Mouse (Mus musculus) erythroblast, embryonic 14.5 days (primary cell): ENCODE data around the gene Cux1. TPM values are rescaled to one million over a fixed set of nuclear protein-coding genes. Genes with fewer than 3 reads are reported as not detected.

ENCODE experiments used
- H3K27me3 ChIP-seq: 2 replicates; pipeline ENCODE4 v1.6.1; 2012; ENCODE audit warnings: inconsistent platforms; ENCODE audit not compliant: control insufficient read depth
- H3K36me3 ChIP-seq: 2 replicates; pipeline ENCODE4 v1.6.1; 2012; ENCODE audit warnings: mild to moderate bottlenecking, inconsistent platforms; ENCODE audit not compliant: control insufficient read depth
- H3K4me1 ChIP-seq: 2 replicates; pipeline ENCODE4 v1.6.1; 2012; ENCODE audit warnings: inconsistent platforms; ENCODE audit not compliant: control insufficient read depth
- H3K4me3 ChIP-seq: replicated peaks from 2 replicates; pipeline ENCODE3; 2012; ENCODE audit warnings: moderate library complexity, mild to moderate bottlenecking, inconsistent platforms
- H3K9me3 ChIP-seq: 2 replicates; pipeline ENCODE4 v1.6.1; 2012; ENCODE audit warnings: low read length, inconsistent platforms, mixed read lengths; ENCODE audit not compliant: control insufficient read depth
- GATA1 ChIP-seq: IDR thresholded peaks from 2 replicates; pipeline ENCODE4 v1.6.1; 2012; ENCODE audit warnings: low read length, inconsistent platforms, mixed read lengths
- TAL1 ChIP-seq: IDR thresholded peaks from 3 replicates; pipeline ENCODE4 v1.6.1; 2012; ENCODE audit warnings: low read length, inconsistent platforms, mixed read lengths
- polyA plus RNA-seq: library from polyadenylated mRNA; stranded (reverse); fragments of >175 nt; gene quantifications from 2 replicates; pipeline ENCODE4 v1.2.3, GENCODE M21; 2012

The Cux1 gene
- polyA plus RNA-seq, 1 experiment, result 2.9 TPM

GRCm38 (mm10) chr5:136562212-136562611, 5.1 kb downstream of the Cux1 start:
- no peak for TF ChIP-seq TAL1
- TF ChIP-seq GATA1, result no peak
- Histone ChIP-seq H3K9me3 (no peaks in the 10 kb centered on the region), H3K4me1 (peaks cover 28% of the 10 kb centered on the region), H3K4me3 (no peak overlapping the region), H3K36me3 (peaks cover 4% of the 10 kb centered on the region), H3K27me3 (peaks cover 19% of the 10 kb centered on the region)

DNA sequence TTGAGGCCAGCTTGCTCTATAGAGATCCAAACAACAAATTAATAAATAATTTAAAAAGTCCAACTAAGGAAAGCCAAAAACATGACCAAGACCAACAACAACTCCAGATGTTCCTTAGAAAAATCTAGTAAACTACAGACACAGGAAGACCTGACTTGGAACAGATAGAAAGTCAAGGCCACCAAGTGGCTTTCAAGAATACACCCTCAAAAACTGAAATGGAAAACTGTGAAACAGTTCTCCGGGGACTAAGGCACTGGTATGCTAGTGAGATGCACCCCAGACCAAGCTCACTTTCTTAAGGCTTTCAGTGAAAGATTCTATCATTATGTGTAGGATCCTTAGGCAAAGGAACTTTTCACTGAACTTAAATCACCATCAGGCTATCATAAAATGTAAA, 5.6 kb downstream of the Cux1 start:
- peaks cover 7% of the 10 kb centered on the region for H3K36me3 ChIP-seq
- peaks cover 30% of the 10 kb centered on the region for H3K4me1 ChIP-seq
- no peak for TF ChIP-seq TAL1
- TF ChIP-seq GATA1, result no peak

GRCm38 (mm10) chr5:136560656-136561055, 6.6 kb downstream of the Cux1 start:
- H3K27me3 ChIP-seq, result peaks cover 6% of the 10 kb centered on the region
- no peaks in the 10 kb centered on the region for H3K9me3 ChIP-seq
- H3K36me3 ChIP-seq, result peaks cover 11% of the 10 kb centered on the region
- no peak overlapping the region for H3K4me3 ChIP-seq
- TF ChIP-seq TAL1 (no peak), GATA1 (no peak)
- H3K4me1 ChIP-seq, result peaks cover 26% of the 10 kb centered on the region

More for the DNA sequence above, 5.6 kb downstream of the Cux1 start:
- H3K4me3 ChIP-seq, result no peak overlapping the region
- no peaks in the 10 kb centered on the region for H3K9me3 ChIP-seq
- H3K27me3 ChIP-seq, result peaks cover 14% of the 10 kb centered on the region

DNA sequence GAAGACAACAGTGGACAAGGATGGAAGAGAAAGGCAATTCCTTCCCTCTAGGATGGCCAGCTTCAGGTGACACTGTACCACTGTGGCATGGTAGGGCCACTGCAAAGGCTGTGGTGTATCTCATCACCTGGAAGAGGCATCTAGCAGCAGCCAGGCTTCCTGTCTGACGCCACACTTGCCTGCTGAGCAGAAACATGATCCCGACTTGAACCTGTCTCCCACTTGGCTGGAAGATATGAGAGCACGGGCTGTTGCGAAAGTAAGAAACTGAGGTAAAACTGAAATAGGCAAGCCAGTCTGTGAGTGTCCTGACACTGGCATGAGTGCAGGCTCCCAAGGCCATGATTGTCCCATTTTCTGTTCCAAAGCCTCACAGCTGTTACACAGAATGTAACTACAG, 9.8 kb downstream of the Cux1 start:
- no peak overlapping the region for H3K4me3 ChIP-seq
- TF ChIP-seq GATA1 (no peak), TAL1 (no peak)

DNA sequence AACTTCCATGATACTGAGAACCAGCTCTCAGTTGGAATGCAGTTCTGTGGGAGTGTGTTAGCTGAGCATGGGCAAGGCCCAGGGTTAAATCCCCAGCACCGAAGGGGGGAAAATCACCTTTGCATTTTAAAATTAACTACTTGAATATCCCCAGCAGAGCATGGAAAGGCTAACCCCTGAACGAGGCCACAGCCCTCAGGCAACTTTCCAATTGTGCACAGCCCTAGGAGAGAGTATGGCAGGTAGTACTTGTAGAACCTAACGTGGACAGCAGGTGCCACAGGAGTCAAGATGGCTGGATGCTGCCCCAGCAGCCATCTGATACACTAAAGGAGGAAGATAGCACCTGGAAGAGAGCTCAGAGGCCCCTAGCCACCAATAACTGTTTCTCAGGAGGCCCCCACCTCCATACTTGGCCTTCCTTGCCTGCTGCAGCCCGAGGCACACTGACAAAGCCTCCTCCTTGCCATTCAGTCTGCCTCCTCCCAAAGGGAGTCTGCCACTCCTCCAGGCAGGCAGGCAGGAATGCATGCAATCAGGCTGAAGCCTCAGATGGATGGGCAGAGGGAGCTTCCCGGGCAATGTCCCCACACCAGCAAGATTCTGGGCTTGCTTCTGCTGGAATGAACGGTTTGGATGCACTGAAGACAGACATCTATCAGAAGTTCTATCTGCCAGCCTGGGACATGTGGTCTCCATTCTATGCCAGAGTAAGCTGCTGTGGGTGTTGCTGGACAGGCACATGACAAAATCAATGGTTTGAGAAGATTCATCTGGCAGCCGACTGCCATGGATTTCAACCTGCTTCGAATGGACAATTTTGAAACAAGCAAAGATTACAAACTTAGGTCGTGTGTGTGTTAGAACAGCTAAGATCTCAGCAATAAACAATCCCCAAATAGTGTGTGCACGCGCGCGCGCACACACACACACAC, 10.7 kb downstream of the Cux1 start:
- Histone ChIP-seq H3K36me3 (peaks cover 11% of the 10 kb centered on the region), H3K9me3 (no peaks in the 10 kb centered on the region), H3K4me1 (peaks cover 21% of the 10 kb centered on the region), H3K4me3 (no peak overlapping the region), H3K27me3 (no peaks in the 10 kb centered on the region)
- TF ChIP-seq GATA1, result no peak
- no peak for TF ChIP-seq TAL1

More for the DNA sequence above, 9.8 kb downstream of the Cux1 start:
- Histone ChIP-seq H3K9me3 (no peaks in the 10 kb centered on the region), H3K4me1 (peaks cover 18% of the 10 kb centered on the region), H3K36me3 (peaks cover 11% of the 10 kb centered on the region), H3K27me3 (no peaks in the 10 kb centered on the region)

DNA sequence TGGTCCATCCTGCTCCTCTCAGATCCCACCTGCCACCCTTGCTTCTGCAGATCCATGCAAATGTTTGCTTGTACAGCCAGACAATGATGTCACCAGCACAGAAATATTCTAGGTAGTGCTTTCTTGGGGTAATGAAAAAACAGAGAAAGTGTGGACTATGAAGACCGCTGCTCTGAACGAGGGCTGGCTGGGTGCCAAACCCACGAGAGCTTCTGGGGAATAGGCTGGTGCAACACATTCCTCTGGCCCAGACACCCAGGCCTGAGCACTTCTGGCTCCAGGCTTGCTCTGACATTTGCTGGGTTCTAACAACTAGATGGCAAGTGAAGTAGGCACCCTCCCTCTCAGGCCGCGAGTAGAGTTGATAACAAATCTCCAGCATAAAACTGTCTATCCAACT, 11.6 kb downstream of the Cux1 start:
- Histone ChIP-seq H3K36me3 (peaks cover 11% of the 10 kb centered on the region), H3K4me3 (no peak overlapping the region), H3K9me3 (no peaks in the 10 kb centered on the region), H3K27me3 (no peaks in the 10 kb centered on the region), H3K4me1 (peaks cover 21% of the 10 kb centered on the region)
- TF ChIP-seq TAL1 (no peak), GATA1 (no peak)

DNA sequence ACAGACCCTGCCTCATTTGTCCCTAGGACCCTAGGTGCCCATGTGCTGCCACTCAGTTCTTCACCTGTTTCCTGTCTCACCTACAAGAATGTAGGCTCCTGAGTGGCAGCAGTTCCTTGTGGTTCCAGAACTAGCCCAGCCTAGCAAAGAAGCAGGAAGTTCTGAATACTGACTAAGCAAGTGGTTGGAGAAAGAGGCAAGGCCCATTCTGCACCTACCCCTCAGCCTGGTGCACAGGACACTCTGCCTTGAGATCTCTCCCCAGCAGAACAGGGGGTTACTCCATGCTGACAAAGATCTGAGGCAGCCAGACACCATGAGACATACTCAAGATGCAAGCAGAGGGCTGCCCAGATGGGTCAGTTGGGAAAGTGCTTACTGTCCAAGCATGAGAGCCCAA, 14.5 kb downstream of the Cux1 start:
- Histone ChIP-seq H3K9me3 (no peaks in the 10 kb centered on the region), H3K4me3 (no peak overlapping the region), H3K36me3 (peaks cover 11% of the 10 kb centered on the region), H3K27me3 (no peaks in the 10 kb centered on the region), H3K4me1 (peaks cover 26% of the 10 kb centered on the region)
- TF ChIP-seq GATA1 (no peak), TAL1 (no peak)

- peaks cover 6% of the 10 kb centered on the region for H3K36me3 ChIP-seq
- no peak overlapping the region for H3K4me3 ChIP-seq
- no peaks in the 10 kb centered on the region for H3K27me3 ChIP-seq
- H3K9me3 ChIP-seq, result no peaks in the 10 kb centered on the region
- H3K4me1 ChIP-seq, result peaks cover 24% of the 10 kb centered on the region
- TF ChIP-seq TAL1 (no peak), GATA1 (no peak)
Observed at GRCm38 (mm10) chr5:136552093-136552492, 15.2 kb downstream of the Cux1 start.

GRCm38 (mm10) chr5:136551571-136551970, 15.7 kb downstream of the Cux1 start:
- Histone ChIP-seq H3K27me3 (no peaks in the 10 kb centered on the region), H3K4me3 (no peak overlapping the region), H3K4me1 (peaks cover 25% of the 10 kb centered on the region), H3K9me3 (no peaks in the 10 kb centered on the region), H3K36me3 (peaks cover 3% of the 10 kb centered on the region)
- no peak for TF ChIP-seq TAL1
- no peak for TF ChIP-seq GATA1
